Mouse (Mus musculus) T-helper 2 cell (primary cell): ENCODE results near the gene Rb1.

Source experiments
- in situ Hi-C: fragments of 300-600 bp; cut with MboI, MseI; formaldehyde crosslinking; loops from one replicate; pipeline ENCODE4 v1.15.1; 2025; ENCODE audit warnings: high pct_unique_total_duplicates

The Rb1 gene

DNA sequence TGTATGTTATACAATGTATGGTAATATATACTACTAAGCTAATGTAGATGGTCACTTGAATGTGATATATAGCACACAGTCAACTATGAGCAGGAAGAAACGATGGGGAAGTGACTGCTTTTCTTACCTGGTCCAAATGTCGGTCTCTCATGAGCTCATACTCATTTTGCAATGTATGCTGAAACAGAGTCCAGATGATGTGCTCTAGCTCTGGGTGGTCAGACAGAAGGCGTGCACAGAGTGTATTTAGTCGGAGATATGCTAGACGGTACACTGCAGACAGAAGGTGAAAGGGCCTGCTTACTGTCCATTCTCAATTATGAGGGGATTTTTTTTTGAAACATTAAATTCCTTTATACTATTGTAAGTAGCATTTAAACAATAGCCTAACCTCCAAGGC is 114.1 kb downstream of the Rb1 start:
- in situ Hi-C loops, result no loop called here

DNA sequence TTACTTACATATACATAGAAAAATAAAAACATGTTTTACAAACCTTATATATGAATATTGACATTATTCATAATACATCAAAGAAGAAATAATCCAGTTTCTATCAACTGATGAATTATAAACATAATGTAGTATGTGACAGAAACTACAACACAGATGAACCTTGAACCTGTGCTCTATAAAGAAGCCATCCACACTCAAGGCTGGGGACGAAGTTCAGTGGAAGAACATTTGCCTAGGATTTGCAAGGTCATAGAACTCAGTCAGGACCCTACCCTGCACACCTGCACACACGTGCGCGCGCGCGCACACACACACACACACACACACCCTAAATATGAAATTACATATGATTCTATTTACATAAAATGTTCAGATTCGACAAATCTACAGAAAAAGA is 115.4 kb downstream of the Rb1 start:
- in situ Hi-C loops, result no loop called here

DNA sequence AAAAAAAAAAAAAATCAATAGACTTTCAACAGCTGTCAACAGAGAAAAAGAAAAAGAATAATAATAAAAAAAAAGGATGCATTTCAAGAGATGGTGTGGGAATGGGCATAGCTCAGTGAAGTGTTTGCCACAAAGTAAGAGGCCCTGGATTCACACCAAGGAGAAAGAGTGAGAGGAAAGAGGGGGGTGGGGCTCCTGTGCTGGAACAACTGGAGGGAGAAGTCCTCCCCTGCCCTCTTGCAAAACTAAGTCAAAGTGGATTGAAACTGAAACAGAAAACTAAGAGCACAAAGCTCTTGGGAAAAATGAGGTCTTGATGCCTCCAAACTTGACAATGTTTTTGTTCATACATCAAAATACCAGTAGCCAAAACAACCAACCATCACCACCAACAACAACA is 116.4 kb downstream of the Rb1 start:
- in situ Hi-C loops, result no loop called here

DNA sequence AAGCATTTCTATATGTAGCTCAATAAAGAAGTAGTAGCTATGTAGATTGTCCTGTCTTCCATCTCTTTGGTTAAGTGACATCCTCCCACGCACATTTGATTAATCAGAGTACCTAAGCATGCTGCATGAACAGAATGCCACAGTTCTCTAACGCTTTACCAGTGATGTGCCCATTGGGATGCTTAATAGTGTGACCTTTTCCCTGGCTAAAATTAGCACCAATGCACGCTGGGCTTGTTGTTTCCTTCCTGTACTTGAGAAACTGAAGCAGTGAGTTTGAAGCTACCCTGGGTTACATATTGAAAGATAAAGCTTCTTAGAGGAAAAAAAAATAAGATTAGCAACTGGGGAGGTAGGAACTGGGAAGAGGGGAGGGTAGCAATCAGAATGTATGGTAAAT is 121.6 kb downstream of the Rb1 start:
- in situ Hi-C loops, result no loop called here

DNA sequence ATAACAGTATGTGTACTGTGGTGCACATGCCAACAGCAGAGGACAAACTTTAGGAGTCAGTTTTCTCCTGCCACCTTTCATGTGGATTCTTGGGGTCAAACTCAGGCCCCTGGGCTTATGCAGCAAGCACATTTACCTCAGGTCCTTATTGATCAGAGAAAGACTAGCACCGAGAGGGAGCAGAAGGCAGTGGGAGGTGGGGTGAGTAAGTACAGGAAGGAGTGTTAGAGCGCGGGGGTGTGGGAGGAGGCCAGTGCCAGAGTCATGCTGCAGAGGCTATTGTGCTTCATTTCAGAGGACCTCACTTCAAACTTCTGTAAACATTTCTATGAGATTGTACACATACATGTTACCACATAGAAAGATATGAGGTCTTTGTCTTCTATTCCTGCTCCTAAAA is 124.2 kb downstream of the Rb1 start:
- in situ Hi-C loops, result no loop called here

DNA sequence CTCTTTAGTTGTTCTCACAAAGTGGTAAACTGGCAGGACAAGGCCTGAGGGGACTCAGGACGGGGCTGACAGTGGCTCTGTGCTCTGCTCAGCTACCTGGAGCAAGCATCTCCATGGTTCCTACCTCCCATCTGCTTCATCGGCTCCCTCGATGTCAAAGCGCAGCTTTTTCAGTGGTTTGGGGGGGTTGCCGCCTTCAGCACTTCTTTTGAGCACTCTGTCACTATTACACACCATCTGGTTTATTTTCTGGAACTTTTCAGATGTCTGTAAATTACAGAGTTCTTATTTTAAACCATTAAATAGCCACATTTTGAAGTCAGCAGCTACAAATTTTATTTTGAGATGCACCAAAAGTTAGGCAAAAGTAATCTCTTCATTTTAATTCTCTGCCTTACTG is 126.6 kb downstream of the Rb1 start:
- in situ Hi-C loops, result no loop called here

DNA sequence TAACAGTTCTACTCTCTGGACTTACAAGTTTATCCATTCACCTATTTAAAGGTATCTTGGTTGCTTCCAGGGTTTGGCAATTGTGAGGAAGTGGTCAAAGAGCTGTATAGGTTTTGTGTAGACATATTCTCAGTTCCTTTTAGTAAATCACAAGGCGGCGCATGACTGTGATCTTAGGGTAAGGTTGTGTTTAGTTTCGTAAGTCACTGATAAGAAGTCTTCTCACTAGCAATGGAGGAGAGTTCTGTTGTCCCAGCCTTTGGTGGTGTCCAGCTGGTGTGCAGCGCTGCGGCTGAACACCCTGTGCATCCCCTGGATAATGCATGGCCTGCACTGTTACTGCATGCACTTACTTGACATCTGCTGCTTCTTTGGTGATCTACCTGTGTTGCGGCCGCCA is 138.7 kb downstream of the Rb1 start:
- in situ Hi-C loops, result no loop called here

DNA sequence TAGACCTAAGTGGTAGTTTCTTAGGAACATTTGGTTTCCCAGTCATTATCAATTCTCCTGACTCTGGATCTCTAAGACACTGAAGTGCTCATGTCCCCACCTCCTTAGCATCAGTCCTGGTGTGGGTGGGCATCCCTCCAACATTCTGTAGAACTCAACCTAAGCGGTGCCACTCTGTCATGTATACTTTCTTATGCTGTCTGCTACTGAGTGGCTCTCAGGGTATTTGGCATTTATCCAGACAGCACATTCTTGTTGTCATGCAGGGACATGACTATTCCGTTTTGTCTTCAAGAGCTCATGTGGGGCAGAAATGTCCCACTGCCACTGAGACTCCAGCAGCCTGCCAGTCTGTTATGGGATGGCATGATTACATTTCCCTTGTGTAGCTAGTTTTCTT is 144.5 kb downstream of the Rb1 start:
- in situ Hi-C loops, result no loop called here

DNA sequence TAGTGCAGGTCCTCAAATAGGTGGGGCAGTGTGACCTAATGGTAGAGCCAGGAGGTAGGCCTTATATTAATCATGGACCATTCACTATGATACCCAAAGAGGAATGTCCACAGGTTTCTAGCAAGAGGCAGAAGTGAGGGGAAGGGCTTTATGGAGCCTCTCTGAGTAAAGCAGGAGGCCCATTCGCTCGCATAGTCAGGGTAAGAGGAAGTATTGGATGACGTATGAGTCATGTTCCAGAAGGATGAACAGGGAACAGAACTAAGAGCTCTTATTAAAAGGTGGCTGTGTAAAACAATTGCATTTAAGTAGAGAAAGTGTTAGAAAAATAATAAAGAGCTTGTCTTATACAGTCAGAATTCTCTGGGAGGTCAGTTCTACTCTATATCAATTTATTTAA is 145.0 kb downstream of the Rb1 start:
- in situ Hi-C loops, result no loop called here

DNA sequence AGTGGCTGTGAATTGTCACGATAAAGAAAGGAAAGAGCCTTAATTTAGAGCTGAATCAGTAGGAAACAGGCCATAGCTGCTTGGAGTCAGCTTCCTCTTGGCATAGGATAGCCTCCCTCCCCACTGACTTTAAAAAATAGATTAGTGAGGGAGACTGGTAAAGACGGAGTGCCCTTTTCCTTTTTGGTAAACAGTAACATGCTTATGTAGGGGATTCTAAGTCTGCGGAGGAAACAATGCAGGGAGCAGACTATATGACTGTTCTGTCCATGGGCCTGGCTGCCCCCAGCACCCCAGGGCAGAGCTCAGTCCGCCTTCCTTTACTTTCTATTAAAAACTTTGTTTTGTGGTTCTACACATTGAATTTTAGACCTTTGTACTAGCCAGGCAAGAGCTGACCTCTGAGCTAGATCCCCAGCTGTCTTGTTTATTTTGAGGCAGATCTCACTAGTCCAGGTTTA is 146.4 kb downstream of the Rb1 start:
- in situ Hi-C loops, result no loop called here

DNA sequence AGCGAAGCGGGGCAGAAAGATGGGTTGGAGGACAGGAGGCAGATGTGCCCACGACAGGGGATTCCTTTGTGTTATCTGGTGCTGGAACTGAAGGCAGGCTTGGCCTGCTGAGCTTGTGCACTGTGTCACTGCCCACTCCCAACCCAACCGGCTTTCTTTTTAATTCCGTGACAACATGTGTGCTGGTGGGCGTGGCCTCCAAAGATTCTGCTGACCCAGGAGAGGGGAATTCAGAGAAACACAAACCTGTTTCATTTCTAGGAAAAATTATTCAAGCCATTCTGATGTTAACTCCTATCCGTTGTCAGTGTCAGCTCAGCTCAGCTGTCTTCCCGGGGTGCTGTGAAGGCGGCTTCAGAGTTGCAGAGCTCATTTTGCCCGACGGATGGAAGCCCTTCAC is 147.7 kb downstream of the Rb1 start:
- in situ Hi-C loops, result no loop called here

DNA sequence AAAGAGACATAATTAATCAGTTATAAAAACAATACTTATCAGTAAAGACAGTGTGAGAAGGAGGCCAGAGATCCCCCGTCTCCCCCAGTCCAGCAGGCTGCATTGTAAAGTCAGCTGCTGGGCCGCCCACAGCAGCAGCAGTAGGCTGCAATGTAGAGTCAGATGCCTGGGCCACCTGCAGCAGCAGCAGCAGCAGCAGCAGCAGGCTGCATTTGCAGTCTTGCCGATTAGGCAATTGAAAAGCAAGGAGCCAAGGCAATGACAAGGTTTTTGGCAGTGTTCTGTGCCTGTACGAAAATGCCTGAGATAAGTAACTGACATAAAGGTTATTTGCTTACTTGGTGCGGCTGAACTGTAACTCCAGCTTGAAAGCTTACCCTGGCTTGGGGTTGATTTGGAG is 149.4 kb downstream of the Rb1 start:
- in situ Hi-C loops, result no loop called here

DNA sequence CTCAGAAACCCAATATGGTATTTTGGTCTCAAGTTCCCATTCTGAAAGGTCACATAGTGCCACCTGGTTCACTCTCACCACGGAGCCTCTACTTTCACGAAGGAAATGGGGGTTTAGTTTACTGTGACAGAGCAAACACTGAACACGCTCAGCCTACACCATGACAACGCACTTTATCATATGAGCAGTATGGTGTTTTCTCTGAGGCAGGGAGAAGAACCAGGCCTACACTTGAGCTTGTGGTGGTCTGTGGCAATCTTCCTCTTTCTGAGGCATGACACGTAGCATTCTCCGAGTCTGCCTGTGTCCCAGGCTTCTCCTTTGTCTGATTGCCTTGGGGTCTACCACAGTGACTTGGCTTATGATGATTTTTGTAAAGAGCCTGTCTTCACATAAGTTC is 149.8 kb downstream of the Rb1 start:
- in situ Hi-C loops, result no loop called here

DNA sequence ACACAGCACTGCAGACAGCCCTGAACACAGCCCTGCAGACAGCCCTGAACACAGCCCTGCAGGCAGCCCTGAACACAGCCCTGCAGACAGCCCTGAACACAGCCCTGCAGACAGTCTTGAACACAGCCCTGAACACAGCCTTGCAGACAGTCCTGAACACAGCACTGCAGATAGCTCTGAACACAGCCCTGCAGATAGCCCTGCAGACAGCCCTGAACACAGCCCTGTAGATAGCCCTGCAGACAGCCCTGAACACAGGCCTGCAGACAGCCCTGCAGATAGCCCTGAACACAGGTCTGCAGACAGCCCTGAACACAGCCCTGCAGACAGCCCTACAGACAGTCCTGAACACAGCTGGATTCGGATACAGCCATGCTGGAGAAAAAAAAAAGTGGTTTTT is 150.6 kb downstream of the Rb1 start:
- in situ Hi-C loops, result no loop called here

DNA sequence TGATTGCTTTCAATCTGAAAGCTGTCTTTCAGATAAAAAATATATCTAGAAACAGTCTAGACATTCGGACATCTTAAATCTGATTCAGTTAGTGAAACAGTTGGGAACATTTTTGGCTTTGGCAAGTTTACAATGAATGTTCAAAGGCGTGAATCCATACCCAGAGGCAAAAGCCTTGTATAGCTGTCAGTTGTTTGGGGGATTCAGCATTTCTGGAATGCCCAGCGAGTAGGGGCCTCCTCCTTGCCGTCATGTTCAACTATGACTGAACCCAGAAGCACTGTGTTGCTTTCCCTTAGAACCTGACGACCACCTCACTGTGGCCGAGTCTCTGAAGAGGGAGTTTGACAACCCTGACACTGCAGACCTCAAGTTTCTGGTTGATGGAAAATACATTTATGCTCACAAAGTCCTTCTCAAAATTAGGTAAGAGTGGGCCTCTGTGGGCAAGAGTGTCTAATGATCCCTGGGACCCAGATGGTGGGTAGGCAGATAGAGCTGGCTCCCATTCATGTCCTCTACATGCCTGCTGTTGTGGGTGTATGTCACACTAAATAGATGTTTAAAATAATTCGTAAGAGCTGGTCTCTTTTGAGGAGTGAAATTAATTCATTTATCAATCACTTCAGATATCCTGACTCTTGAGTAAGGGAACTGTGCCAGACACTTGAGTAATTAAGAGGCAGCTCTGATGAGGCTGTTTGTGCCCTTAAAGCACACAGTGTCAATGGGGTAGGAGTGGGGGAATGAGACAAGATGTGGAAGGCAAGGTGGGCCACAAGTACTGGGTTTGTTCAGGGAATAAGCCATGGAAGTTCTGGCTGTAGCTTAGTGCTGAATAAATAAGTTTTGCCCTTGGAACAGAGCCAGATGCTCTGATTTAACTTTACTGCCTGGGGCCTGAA is 151.3 kb downstream of the Rb1 start:
- in situ Hi-C loops, result no loop called here

DNA sequence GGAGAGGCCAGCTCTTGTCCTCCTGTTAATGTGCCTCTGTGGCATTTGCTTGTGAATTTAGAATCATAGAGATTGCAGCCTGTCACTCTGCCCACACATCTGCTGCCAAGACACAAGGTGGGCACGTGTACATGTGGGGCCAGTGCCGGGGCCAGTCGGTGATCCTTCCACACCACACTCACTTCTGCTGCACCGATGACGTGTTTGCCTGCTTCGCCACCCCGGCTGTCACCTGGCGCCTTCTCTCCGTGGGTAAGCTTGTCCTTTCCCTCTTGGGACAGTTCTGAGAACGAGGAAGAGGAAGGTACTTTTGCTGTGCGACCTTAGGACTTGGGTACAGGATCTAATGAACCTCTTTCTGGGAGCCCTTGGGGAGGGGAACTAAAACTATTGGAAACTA is 152.0 kb downstream of the Rb1 start:
- in situ Hi-C loops, result no loop called here

DNA sequence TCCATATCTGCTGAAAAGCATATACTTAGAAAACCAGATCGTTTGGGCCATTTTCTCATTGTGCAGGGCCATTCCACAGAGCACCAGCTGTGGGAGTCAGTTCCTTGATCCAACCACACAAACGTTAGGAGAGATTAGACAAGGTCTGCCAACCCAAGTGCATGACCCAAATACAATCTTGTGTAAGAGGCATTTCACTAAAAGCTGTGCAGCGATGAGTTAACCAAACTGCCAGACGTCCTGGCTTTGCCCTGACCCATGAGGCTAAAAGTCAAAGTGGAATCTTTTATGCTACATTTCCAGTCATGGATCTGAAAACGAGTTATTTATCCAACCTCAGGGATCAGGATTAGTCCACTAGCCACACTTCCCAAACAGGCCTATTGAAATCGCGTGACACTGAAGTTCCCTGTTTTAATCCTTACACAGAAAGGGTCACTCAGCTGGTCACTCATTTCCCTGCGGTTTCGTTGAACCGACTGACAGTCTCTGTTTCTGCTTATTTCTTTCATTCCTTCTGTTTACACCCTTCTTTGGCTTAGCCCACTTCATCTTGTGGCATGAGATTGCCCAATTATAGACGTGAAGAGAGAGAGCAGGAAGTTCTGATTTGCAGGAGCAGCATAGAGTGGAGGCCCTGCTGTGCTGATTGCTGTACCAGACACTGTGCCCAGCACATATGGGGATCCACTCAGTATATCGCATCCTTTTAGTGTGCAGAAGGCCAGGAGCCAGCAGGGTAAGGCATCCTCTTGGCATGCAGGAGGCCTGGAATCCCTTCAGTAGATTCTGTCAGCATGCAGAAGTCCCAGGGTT is 153.2 kb downstream of the Rb1 start:
- in situ Hi-C loops, result no loop called here

DNA sequence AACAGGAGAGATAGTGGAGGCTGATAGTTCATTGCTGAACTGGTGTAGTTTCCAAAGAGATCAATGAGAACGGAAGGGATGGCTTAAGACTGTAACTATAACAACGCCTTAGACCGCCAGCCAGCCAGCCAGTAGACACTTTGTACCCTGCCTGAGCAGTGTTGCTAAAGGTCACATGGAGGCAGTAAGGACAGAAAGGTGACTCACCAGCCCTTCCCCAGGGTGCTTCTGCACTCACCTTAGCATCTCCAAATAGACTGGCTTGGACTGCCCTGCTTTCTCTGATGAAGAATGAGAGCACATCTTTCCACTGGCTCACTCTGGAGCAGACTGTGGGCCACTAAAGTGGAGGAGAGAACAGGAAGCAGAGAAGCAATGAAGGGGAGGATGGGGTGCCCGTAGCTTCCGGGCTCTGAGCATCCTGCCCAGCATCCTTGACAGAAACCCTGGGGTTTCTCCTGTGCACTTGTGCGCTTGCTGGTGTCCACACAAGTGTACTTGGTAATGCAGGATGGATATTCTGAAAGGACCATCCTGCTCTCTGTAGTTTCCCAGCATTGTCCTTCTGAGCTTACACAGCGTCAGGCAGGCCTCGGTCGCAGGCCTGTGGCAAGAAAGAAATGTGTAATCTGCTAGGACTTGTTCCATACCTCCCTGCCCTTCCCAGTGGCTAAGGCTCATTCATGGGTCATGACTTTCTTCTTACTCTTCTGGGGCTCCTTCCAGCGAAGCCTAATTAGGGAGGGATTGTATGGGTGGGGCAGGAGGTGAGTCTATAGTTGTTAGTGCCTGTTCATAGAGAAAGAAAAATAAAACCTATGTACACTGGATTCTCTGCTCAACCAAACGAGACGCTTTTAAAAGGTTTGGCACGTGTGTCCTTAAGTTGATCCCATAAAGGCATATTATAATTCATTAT is 155.4 kb downstream of the Rb1 start:
- in situ Hi-C loops, result no loop called here

DNA sequence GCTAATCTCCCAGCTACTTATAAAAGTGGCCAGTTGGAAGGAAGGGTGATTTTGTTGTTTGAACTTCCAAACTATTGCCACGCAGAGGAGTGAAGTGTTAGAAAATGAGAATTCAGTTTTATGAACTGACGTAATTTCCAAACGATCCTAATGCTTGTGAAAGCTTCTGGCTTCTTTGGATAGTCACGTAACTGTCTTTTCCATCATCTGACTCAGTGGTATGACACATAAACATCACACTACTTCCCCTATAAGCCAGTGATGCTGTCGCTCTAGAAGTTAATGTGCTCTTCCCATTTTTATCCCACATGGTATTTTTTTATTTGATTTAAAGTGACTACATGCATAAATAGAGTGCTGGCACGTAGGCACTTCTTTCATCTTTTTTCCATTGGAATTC is 157.0 kb downstream of the Rb1 start:
- in situ Hi-C loops, result no loop called here

DNA sequence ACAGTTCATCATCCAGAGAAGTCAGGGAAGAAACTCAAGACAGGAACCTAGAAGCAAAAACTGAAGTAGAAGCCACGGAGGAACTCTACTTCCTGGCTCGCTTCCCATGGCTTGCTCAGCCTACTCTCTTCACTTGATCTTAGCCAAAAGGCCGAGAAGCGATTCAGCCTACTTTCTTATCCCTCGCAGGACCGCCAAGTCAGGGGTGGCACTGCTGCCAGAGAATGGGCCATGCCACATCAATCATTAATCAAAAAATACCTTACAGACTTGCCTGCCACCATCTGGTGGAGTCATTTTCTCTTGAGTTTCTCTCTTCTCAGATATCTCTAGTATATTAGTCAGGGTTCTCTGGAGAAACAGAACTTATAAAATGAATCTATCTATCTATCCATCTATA is 160.5 kb downstream of the Rb1 start:
- in situ Hi-C loops, result no loop called here

DNA sequence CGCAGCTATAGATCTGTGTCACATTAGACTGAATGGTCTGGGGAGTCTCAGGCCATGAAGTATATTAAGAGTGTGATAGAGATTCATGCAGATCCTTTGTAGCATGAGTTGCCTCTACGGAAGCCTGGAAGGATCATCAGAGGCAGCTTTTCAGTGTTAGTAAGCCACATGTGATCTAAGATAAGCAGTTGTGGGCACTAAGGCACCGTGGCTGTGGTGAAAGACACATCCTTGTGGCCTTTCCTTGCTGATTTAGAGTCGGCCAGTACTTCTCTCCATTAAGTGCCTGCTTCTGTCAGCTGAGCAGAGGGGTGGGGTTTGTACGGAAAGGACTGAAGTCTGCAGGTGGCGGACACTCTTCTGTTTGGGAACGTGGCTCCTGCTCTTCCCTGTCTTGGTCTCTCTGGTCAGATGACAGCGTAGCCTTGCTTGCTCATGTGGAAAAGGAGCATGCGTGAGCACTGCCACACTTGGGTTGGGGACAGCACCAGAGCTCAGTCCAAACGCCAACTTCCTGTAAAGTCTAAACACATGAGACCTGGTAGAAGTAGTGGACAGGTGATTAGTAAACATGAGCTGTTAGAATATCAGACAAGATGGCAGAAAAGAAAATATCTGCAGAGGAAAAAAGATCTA is 162.1 kb downstream of the Rb1 start:
- in situ Hi-C loops, result no loop called here
